Mouse (Mus musculus) lung, postnatal 0 days (tissue): ENCODE results near the gene Ugt1a10.

Source experiments
- CTCF ChIP-seq: IDR thresholded peaks from 2 replicates; pipeline ENCODE4 v1.5.1; 2016; ENCODE audit warnings: antibody characterized with exemption, mild to moderate bottlenecking
- EP300 ChIP-seq: IDR thresholded peaks from 2 replicates; pipeline ENCODE4 v1.6.1; 2016; ENCODE audit warnings: antibody characterized with exemption, mild to moderate bottlenecking, control low read depth

DNA sequence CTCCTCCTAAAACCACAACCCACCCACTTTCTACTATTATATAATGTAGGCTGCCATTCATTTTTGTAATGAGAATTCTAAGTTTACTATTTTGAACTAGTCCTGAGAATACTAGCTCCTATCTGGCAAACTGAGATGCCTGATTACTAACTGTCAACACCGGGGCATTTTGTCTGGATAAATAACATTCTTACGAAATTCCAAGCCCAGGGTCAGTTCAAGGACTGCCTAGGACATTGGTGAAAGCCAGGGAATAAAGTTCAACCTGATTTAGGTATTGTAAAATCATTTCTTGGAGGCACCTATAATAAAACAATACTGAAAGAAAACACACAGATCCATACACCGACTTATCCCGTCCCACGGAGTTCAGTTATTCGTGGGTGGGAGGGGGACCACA lies 39.8 kb upstream of the Ugt1a10 start:
- TF ChIP-seq CTCF, result no peak
- no peak for TF ChIP-seq EP300
